Mouse (Mus musculus) limb, embryonic 13.5 days (tissue): ENCODE measurements around the gene Gm5089. TPM values are rescaled to one million over a fixed set of nuclear protein-coding genes. Genes with fewer than 3 reads are reported as not detected.
A peak's percentile ranks its signal among the peaks of the same experiment; 100 is the strongest.

Source experiments
- ATAC-seq: fragments of 200-750 bp; cut with Nextera tagmentation; 2 replicates; pipeline ENCODE4 v1.8.0; 2017; ENCODE audit warnings: low read depth, moderate number of reproducible peaks, moderate TSS enrichment; ENCODE audit not compliant: low FRiP score
- H3K27ac ChIP-seq: fragments of 300-500 bp; sonication (generic); 2 replicates; pipeline ENCODE4 v1.5.1; 2015; ENCODE audit warnings: inconsistent platforms, mild to moderate bottlenecking, moderate library complexity
- H3K27me3 ChIP-seq: fragments of 300-500 bp; sonication (generic); 2 replicates; pipeline ENCODE4 v1.6.1; 2015; ENCODE audit warnings: mild to moderate bottlenecking, inconsistent platforms
- H3K36me3 ChIP-seq: fragments of 300-500 bp; sonication (generic); 2 replicates; pipeline ENCODE4 v1.6.1; 2015; ENCODE audit warnings: inconsistent platforms, mild to moderate bottlenecking, moderate library complexity
- H3K4me1 ChIP-seq: fragments of 300-500 bp; sonication (generic); 2 replicates; pipeline ENCODE4 v1.6.1; 2015; ENCODE audit warnings: inconsistent platforms
- H3K4me2 ChIP-seq: fragments of 300-500 bp; sonication (generic); replicated peaks from 2 replicates; pipeline ENCODE4 v1.6.1; 2015; ENCODE audit warnings: inconsistent platforms, mild to moderate bottlenecking, moderate library complexity
- H3K4me3 ChIP-seq: fragments of 300-500 bp; sonication (generic); 2 replicates; pipeline ENCODE4 v1.5.1; 2015; ENCODE audit warnings: moderate library complexity, mild to moderate bottlenecking, inconsistent platforms
- H3K9ac ChIP-seq: fragments of 300-500 bp; sonication (generic); 2 replicates; pipeline ENCODE4 v1.6.1; 2015; ENCODE audit warnings: mild to moderate bottlenecking, inconsistent platforms
- H3K9me3 ChIP-seq: fragments of 300-500 bp; sonication (generic); 2 replicates; pipeline ENCODE4 v1.6.1; 2016; ENCODE audit warnings: inconsistent platforms
- WGBS: fragments of 180-500 bp; shearing (Covaris S2); methylation state at CpG from one replicate; pipeline ENCODE4 v1.1.7; 2015; 5-methylcytosine and 5-hydroxymethylcytosine counted together
- polyA plus RNA-seq: library from polyadenylated mRNA; unstranded; fragments of >200 nt; fragmentation: Nextera tagmentation; extraction: Ambion mirVana; gene quantifications from 2 replicates; pipeline ENCODE4 v1.2.1, GENCODE M21; 2015

Gm5089 gene
- polyA plus RNA-seq, 1 experiment from 2014 or later = 0.37 TPM

DNA sequence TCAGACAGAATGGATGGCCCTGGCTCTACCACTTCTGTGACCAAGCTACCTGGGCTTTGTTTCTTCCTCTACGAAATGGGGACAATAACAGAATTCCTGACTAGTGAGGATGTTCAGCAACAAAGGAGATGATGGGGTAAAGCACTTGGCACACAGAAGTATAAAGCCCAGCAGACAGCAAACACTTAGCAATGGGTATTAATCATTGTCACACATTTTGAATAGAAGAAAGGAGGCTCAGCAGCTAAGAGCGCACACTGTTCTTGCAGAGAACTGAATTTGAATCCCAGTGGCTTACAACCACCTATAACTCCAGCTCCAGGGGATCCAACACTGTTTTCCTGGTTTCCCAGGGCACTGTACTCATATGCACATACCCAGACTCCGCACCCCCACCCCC lies 23.3 kb downstream of the Gm5089 start:
- Histone ChIP-seq H3K4me2 (no peak overlapping the region), H3K36me3 (no peaks in the 10 kb centered on the region), H3K4me3 (no peak overlapping the region), H3K9me3 (no peaks in the 10 kb centered on the region), H3K27ac (no peak overlapping the region), H3K27me3 (peaks cover 27% of the 10 kb centered on the region; the same call in 1 of the 2 replicates), H3K4me1 (peaks cover 7% of the 10 kb centered on the region; the same call in 1 of the 2 replicates), H3K9ac (no peak overlapping the region)
- 95% methylated on average over 3 of the region's 3 CpGs for WGBS
- no peak for ATAC-seq

DNA sequence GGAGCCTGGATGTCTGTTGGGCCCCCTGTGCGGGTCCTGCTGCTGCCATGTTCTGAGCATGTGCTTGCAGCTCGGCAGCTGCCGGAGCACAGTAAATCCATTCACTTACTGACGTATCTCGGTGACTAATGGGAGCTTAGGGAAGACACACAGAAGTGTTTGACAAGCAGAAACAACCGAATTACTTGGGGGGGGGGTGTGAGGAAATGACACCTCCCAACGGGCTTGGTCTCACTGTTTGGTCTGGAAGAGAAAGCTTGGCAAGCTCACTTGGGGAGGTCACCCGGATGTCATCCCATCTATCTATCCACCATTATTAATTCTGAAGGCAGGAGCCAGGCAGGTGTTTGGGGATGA lies 23.7 kb downstream of the Gm5089 start:
- WGBS = 45% methylated on average over 8 of the region's 8 CpGs
- no peaks in the 10 kb centered on the region for H3K36me3 ChIP-seq
- peaks cover 7% of the 10 kb centered on the region; the same call in 1 of the 2 replicates for H3K4me1 ChIP-seq
- H3K9me3 ChIP-seq = no peaks in the 10 kb centered on the region
- H3K9ac ChIP-seq = no peak overlapping the region
- peaks cover 27% of the 10 kb centered on the region; the same call in 1 of the 2 replicates for H3K27me3 ChIP-seq
- no peak overlapping the region; the same call in 1 of the 2 replicates for H3K4me2 ChIP-seq
- H3K4me3 ChIP-seq = no peak overlapping the region
- H3K27ac ChIP-seq = no peak overlapping the region
- ATAC-seq = no peak

DNA sequence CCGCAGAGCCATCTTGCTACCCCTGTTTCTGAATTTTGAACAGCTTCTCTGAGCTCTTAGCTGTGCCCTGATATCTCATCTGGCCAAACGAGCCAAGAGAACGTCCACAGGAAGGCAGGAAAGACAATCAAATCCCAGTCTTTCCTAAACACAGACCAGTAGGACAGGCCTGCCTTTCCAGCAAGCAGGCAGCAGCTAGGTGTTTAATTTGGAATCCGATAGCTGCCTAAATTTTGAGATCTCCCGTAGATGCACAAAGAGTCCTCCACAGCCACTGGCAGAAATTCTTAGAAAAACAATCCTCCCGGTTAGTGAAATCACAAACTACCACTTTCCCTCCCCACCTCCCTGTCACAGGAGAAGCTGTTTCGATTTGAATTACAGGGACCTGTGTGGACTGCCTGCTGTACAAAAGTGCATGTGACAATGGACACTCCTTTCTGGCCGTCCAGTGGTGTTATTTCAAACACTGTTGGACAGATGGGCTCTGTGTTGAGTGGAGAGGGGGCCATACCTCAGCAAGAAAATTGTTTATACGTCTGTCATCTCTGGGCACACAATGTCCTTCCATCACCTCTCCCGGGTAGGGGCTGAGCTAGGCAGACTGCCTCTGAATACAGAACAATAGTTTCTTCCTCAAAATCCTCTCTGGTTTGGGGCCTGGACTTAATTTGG lies 24.2 kb downstream of the Gm5089 start:
- H3K9ac ChIP-seq = no peak overlapping the region
- H3K27ac ChIP-seq = no peak overlapping the region
- no peaks in the 10 kb centered on the region for H3K9me3 ChIP-seq
- H3K27me3 ChIP-seq = peaks cover 31% of the 10 kb centered on the region; the same call in 1 of the 2 replicates
- H3K4me1 ChIP-seq = peaks cover 7% of the 10 kb centered on the region; the same call in 1 of the 2 replicates
- no peaks in the 10 kb centered on the region for H3K36me3 ChIP-seq
- no peak overlapping the region; the same call in 1 of the 2 replicates for H3K4me2 ChIP-seq
- ATAC-seq = no peak
- H3K4me3 ChIP-seq = no peak overlapping the region
- 52% methylated on average over 10 of the region's 10 CpGs for WGBS

DNA sequence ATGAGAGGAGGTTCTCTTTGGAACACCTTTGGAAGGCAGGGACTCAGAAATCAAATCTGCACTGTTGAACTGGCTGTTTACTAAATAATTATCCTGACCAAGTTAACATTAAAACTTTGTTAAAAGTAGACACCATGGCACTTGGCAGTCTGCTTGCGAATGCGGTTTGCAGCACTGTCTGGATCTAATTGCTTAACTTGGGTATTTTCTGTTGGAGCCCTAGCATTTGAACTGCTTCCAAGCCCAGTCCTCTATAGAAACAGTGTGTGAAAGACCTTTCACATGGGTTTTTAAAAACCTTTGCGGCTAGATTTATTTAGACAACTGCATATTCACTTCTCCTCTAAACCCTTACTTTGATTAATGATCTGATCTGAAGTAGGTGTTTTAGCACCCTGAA lies 26.5 kb downstream of the Gm5089 start:
- Histone ChIP-seq H3K36me3 (no peaks in the 10 kb centered on the region), H3K4me2 (no peak overlapping the region), H3K9me3 (no peaks in the 10 kb centered on the region), H3K27ac (no peak overlapping the region), H3K9ac (no peak overlapping the region), H3K27me3 (peaks cover 23% of the 10 kb centered on the region; the same call in 1 of the 2 replicates), H3K4me1 (peaks cover 7% of the 10 kb centered on the region; the same call in 1 of the 2 replicates), H3K4me3 (no peak overlapping the region)
- no peak for ATAC-seq
- 68% methylated on average over 3 of the region's 3 CpGs for WGBS

DNA sequence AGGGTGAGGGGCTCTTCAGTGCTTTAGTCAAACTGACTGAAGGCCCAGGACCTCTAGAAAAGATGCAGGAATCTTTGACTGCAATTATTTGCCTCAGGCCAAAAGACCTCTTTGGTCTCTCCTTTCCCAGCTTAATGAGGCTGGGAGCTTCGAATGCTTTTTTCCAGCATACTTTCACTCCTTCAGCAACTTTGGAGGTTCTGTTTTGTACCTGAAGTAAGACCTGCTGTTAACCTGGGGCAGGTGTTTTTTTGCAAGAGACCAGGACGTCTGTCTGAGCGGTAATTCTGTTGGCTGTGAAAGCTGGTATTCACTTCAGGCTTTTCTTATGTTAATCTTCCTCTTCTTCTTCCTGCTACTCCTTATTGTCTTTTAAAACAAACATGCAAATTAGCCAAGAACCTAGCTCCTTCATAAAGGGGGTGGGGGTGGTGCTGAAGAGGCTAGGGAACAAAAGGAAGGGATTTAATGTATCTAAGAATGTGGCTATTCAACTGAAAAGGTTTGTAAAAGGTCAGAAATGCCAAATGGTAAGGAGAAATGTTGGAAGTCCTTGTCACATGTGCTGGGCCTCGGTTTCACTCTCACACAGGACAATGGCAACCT lies 34.6 kb downstream of the Gm5089 start:
- WGBS = 28% methylated on average over 4 of the region's 4 CpGs
- no peak overlapping the region for H3K9ac ChIP-seq
- H3K4me2 ChIP-seq = no peak overlapping the region
- no peak for ATAC-seq
- H3K4me1 ChIP-seq = peaks cover 17% of the 10 kb centered on the region
- no peak overlapping the region for H3K27ac ChIP-seq
- H3K36me3 ChIP-seq = no peaks in the 10 kb centered on the region
- no peak overlapping the region for H3K4me3 ChIP-seq
- no peaks in the 10 kb centered on the region for H3K9me3 ChIP-seq
- H3K27me3 ChIP-seq = peaks cover 27% of the 10 kb centered on the region

DNA sequence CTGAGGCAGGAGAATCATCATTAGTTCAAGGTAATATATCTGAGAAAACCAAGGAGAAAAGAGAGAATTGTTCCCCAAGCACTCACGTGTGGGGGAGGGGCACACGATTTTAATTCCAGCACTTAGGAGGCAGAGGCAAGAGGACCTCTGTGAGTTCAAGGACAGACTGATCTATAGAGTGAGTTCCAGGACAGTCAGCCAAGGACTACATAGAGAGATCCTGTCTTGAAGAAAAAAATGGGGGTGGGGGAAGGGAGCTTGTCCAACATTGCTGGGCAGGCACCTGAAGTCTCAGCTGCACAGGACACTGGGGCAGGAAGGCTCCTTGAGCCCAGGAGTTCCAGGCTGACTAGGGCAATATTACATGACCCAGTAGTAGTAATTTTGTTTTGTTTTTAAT lies 36.1 kb downstream of the Gm5089 start:
- Histone ChIP-seq H3K4me3 (no peak overlapping the region), H3K27me3 (peaks cover 41% of the 10 kb centered on the region), H3K4me1 (peaks cover 17% of the 10 kb centered on the region), H3K9ac (no peak overlapping the region), H3K27ac (no peak overlapping the region), H3K4me2 (no peak overlapping the region), H3K9me3 (no peaks in the 10 kb centered on the region), H3K36me3 (no peaks in the 10 kb centered on the region)
- no peak for ATAC-seq
- 92% methylated on average over 2 of the region's 2 CpGs for WGBS

DNA sequence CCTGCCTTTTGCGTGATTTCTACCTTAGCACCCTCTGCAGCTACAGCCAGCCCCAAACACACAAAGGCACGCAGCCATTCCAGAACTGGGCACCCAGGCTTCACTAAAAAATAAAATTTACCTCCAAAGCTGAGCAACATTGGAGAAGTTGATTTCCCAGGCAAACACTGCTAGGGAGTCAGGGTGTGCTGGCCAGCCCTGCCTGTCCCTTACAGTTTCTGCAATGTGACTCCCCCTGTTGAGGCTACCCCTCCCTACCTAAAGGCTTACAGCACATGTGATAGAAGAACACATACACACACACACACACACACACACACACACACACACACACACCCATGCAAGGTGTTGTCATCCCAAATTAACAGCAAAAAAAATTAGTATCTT lies 37.4 kb downstream of the Gm5089 start:
- no peak overlapping the region for H3K4me3 ChIP-seq
- H3K4me1 ChIP-seq = peaks cover 17% of the 10 kb centered on the region
- no peak overlapping the region for H3K27ac ChIP-seq
- no peaks in the 10 kb centered on the region for H3K9me3 ChIP-seq
- H3K27me3 ChIP-seq = peaks cover 48% of the 10 kb centered on the region
- H3K4me2 ChIP-seq = no peak overlapping the region
- 22% methylated on average over 2 of the region's 2 CpGs for WGBS
- no peak for ATAC-seq
- H3K9ac ChIP-seq = no peak overlapping the region
- no peaks in the 10 kb centered on the region for H3K36me3 ChIP-seq

DNA sequence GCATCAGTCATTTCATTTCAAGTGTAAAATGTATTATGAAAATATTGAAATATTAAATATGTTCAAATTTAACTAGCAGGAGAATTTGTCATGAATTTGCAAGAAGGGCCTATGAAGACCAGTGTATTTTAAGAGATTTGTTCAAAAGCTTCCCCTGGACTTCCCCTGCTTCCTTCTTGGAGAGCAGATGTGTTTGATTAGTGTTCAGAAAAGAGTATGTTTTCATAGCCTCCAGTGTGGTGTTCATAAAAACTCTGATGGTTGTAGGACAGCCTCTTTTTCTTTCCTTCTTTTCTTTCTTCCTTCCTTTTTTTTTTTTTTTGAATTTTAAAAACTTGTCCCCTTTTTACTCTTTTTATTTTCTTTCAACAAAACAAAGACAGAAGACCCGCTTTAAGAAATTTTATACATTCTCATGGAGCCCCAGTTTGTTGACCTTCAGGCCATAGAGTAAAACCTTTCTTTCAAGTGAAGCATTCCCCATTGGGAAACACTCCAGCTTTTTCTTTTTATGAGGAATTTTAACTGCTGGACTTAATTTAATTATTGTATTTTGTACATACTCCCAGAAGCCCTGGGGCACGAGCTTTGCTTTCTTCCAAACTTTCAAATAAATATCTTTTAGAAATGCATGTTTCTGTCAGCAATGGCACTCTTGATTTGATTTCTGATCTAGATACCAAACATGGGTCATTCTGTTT lies 37.9 kb downstream of the Gm5089 start:
- Histone ChIP-seq H3K4me2 (no peak overlapping the region), H3K9ac (no peak overlapping the region), H3K9me3 (no peaks in the 10 kb centered on the region), H3K4me1 (peaks cover 17% of the 10 kb centered on the region), H3K27me3 (peaks cover 48% of the 10 kb centered on the region), H3K27ac (no peak overlapping the region), H3K4me3 (no peak overlapping the region), H3K36me3 (no peaks in the 10 kb centered on the region)
- 12% methylated on average over 2 of the region's 2 CpGs for WGBS
- no peak for ATAC-seq

DNA sequence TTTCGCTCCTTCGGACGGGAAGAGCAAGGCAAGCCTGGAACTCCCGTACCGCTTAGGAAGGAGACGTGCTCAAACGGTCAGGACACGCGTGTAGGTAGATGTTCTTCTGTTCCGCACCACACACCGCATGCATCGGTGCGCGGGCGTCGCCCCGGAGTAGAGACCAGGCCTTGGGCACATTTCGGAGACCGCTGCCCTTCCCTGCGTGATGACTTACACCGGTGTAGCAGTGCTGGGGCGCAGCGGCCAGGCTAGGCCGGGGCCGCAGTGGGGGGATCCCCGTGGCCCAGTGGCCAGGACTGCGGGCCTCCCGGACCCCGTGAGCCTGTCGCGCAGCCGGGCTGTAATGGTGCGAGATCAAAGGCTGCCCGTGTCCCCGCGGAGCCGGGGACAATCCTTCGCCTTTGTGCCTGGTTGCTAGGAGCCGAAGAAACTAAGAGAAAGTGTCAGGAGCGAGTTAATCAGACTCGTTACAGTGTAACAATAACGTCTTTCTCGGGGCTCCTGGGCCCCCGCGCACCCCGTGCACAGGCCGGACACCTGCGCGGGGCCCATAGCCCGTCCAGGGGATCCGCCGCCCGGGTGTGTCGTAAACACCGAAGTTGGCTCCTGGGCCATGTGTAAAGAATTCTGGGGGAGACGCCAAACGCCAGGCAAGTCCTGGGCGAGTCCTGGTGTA lies 44.2 kb downstream of the Gm5089 start:
- Histone ChIP-seq H3K9me3 (no peaks in the 10 kb centered on the region), H3K9ac (peak overlapping the region; percentile 60), H3K27me3 (peaks cover 89% of the 10 kb centered on the region), H3K4me3 (peak overlapping the region; percentile 46), H3K4me1 (peaks cover 20% of the 10 kb centered on the region), H3K36me3 (no peaks in the 10 kb centered on the region), H3K27ac (no peak overlapping the region), H3K4me2 (peak overlapping the region; percentile 82)
- ATAC-seq = peak; percentile 60; the same call in 1 of the 2 replicates
- 2% methylated on average over 58 of the region's 58 CpGs for WGBS

DNA sequence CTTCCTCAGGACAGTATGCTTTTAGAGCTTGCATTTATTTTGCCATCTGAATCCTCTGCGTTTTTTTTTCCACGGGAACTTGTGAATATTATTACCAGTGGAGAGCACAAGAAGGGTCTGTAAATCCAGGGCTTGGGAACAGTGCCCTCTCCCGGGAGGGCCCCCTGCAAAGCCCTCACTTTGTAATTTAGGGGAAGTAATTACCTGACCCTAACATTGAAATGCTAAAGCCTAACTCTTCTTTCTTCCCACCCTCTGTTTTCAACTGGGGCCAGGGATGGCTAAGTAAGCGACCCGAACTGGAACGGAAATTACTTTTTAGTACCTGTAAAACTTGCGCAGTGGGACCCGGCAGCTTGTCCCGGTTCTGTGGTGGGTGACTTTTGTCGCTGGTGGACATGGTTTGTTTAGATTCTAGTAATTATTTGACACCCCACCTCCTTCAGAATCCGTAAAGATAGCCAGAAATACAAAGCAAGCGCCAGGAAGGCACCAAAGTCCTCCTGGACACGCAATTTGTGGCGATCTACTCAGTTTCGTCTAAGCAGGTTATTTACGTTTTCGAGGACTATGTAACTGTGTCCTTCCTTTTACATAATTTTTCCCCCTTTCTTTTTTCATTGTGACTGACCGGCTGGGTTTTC lies 44.9 kb downstream of the Gm5089 start:
- H3K36me3 ChIP-seq = no peaks in the 10 kb centered on the region
- H3K4me2 ChIP-seq = peak overlapping the region; percentile 82
- ATAC-seq = no peak
- no peak overlapping the region for H3K27ac ChIP-seq
- peak overlapping the region; percentile 46 for H3K4me3 ChIP-seq
- H3K9ac ChIP-seq = peak overlapping the region; percentile 60; the same call in 1 of the 2 replicates
- H3K27me3 ChIP-seq = peaks cover 83% of the 10 kb centered on the region
- WGBS = 2% methylated on average over 18 of the region's 18 CpGs
- H3K4me1 ChIP-seq = peaks cover 20% of the 10 kb centered on the region
- H3K9me3 ChIP-seq = no peaks in the 10 kb centered on the region

DNA sequence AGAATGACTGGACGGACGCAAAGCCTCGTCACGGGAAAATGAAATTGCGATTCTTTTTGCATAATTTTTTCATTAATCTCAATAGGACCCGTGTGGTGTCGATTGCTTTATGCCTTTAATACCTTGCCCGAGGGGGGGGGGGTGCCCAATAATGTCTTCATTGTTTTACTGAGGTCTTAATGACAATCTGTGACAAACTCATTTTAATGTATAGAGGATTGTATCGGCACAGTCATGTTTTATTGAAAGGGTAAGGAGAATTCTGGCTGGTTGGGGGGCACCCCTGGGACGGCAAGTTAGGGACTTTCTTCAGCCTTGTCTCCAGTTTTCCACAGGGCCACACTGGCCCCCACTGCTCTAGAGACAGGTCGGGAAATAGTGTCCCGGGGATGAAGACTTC lies 45.7 kb downstream of the Gm5089 start:
- H3K27ac ChIP-seq = no peak overlapping the region
- H3K9me3 ChIP-seq = no peaks in the 10 kb centered on the region
- H3K4me3 ChIP-seq = no peak overlapping the region
- H3K36me3 ChIP-seq = no peaks in the 10 kb centered on the region
- H3K9ac ChIP-seq = no peak overlapping the region
- H3K4me2 ChIP-seq = peak overlapping the region; percentile 82
- 39% methylated on average over 12 of the region's 12 CpGs for WGBS
- H3K27me3 ChIP-seq = peaks cover 75% of the 10 kb centered on the region
- H3K4me1 ChIP-seq = peaks cover 20% of the 10 kb centered on the region
- no peak for ATAC-seq
